Mouse (Mus musculus) spleen, adult 2 months (tissue): Measurements from ENCODE around the gene Actl6b. TPM values are rescaled to one million over a fixed set of nuclear protein-coding genes. Genes with fewer than 3 reads are reported as not detected.

Experiments used
- DNase-seq, 2 experiments: peaks; one replicate each; pipeline versions ENCODE4 v3.0.0 to v3.0.0-alpha.2; 2012 to 2021; ENCODE audit warnings: low spot score in 2 of 2, low read depth in 1 of 2
- H3K27ac ChIP-seq: fragments of 200-500 bp; 2 replicates; pipeline ENCODE4 v1.5.1; 2012; ENCODE audit warnings: low read length, inconsistent platforms; ENCODE audit not compliant: insufficient read depth
- H3K27me3 ChIP-seq: fragments of 200-500 bp; 2 replicates; pipeline ENCODE4 v1.6.1; 2012; ENCODE audit warnings: mild to moderate bottlenecking, moderate library complexity, low read length, inconsistent platforms; ENCODE audit not compliant: control insufficient read depth, insufficient read depth
- H3K36me3 ChIP-seq: fragments of 200-500 bp; 2 replicates; pipeline ENCODE4 v1.6.1; 2012; ENCODE audit warnings: mild to moderate bottlenecking, low read length, inconsistent platforms; ENCODE audit not compliant: control insufficient read depth, insufficient read depth
- H3K4me1 ChIP-seq: fragments of 200-500 bp; 2 replicates; pipeline ENCODE4 v1.6.1; 2011; ENCODE audit warnings: inconsistent platforms; ENCODE audit not compliant: control insufficient read depth, insufficient read depth, insufficient read length
- H3K4me3 ChIP-seq: fragments of 200-500 bp; 2 replicates; pipeline ENCODE4 v1.5.1; 2011; ENCODE audit warnings: mild to moderate bottlenecking, inconsistent platforms; ENCODE audit not compliant: insufficient read depth, insufficient read length; ENCODE audit errors: extremely low read depth
- CTCF ChIP-seq: fragments of 200-500 bp; IDR thresholded peaks from 2 replicates; pipeline ENCODE4 v1.5.1; 2011; ENCODE audit warnings: mild to moderate bottlenecking, inconsistent platforms; ENCODE audit not compliant: insufficient read depth, insufficient read length, insufficient replicate concordance; ENCODE audit errors: extremely low read depth
- POLR2A ChIP-seq: fragments of 200-500 bp; IDR thresholded peaks from 2 replicates; pipeline ENCODE4 v1.6.1; 2011; ENCODE audit warnings: low read depth, low read length, inconsistent platforms
- WGBS: fragments of 180-500 bp; shearing (Covaris S2); methylation state at CpG from one replicate; pipeline ENCODE4 v1.1.7; 2018; 5-methylcytosine and 5-hydroxymethylcytosine counted together
- polyA plus RNA-seq: library from polyadenylated mRNA; depleted of rRNA; stranded (reverse); fragments of >200 nt; gene quantifications from 2 replicates; pipeline ENCODE4 v1.2.3, GENCODE M21; 2012

Gene Actl6b
- polyA plus RNA-seq, 1 experiment = not detected

GRCm38 (mm10) chr5:137544926-137545325 is 8.4 kb upstream of the Actl6b start:
- no peak for DNase-seq
- WGBS = 79% methylated on average over 6 of the region's 6 CpGs
- Histone ChIP-seq H3K27me3 (no peaks in the 10 kb centered on the region), H3K4me3 (no peak overlapping the region), H3K27ac (no peak overlapping the region), H3K4me1 (no peaks in the 10 kb centered on the region), H3K36me3 (no peaks in the 10 kb centered on the region)
- TF ChIP-seq POLR2A (no peak), CTCF (no peak)

- Histone ChIP-seq H3K36me3 (no peaks in the 10 kb centered on the region), H3K4me3 (no peak overlapping the region), H3K4me1 (no peaks in the 10 kb centered on the region), H3K27me3 (no peaks in the 10 kb centered on the region), H3K27ac (no peak overlapping the region)
- 82% methylated on average over 4 of the region's 4 CpGs for WGBS
- no peak for DNase-seq
- TF ChIP-seq CTCF = no peak
- no peak for TF ChIP-seq POLR2A
Observed at GRCm38 (mm10) chr5:137545596-137545995, 7.7 kb upstream of the Actl6b start.

- TF ChIP-seq CTCF = no peak
- 85% methylated on average over 2 of the region's 2 CpGs for WGBS
Observed at GRCm38 (mm10) chr5:137549840-137550239, 3.5 kb upstream of the Actl6b start.

GRCm38 (mm10) chr5:137551119-137551518 is 2.2 kb upstream of the Actl6b start:
- no peaks in the 10 kb centered on the region for H3K36me3 ChIP-seq
- no peak for DNase-seq
- WGBS = 83% methylated on average over 5 of the region's 5 CpGs

More at GRCm38 (mm10) chr5:137549840-137550239, 3.5 kb upstream of the Actl6b start:
- Histone ChIP-seq H3K27me3 (peaks cover 9% of the 10 kb centered on the region), H3K36me3 (no peaks in the 10 kb centered on the region), H3K27ac (no peak overlapping the region), H3K4me3 (no peak overlapping the region), H3K4me1 (no peaks in the 10 kb centered on the region)
- no peak for DNase-seq

GRCm38 (mm10) chr5:137553000-137553399 is 317 bp upstream of the Actl6b start:
- Histone ChIP-seq H3K27ac (no peak overlapping the region), H3K4me3 (no peak overlapping the region), H3K27me3 (peaks cover 9% of the 10 kb centered on the region), H3K4me1 (no peaks in the 10 kb centered on the region), H3K36me3 (no peaks in the 10 kb centered on the region)
- no peak for DNase-seq
- TF ChIP-seq CTCF (no peak), POLR2A (no peak)
- WGBS = 31% methylated on average over 6 of the region's 6 CpGs

More at GRCm38 (mm10) chr5:137551119-137551518, 2.2 kb upstream of the Actl6b start:
- Histone ChIP-seq H3K27me3 (peaks cover 9% of the 10 kb centered on the region), H3K27ac (no peak overlapping the region), H3K4me1 (no peaks in the 10 kb centered on the region), H3K4me3 (no peak overlapping the region)
- TF ChIP-seq POLR2A = no peak
- no peak for TF ChIP-seq CTCF

GRCm38 (mm10) chr5:137553898-137554297 is 581 bp downstream of the Actl6b start:
- H3K4me3 ChIP-seq = no peak overlapping the region
- no peak overlapping the region for H3K27ac ChIP-seq
- peaks cover 9% of the 10 kb centered on the region for H3K27me3 ChIP-seq
- whole genome bisulfite sequencing = 47% methylated on average over 11 of the region's 11 CpGs
- no peaks in the 10 kb centered on the region for H3K4me1 ChIP-seq
- no peak for TF ChIP-seq CTCF
- no peak for TF ChIP-seq POLR2A
- DNase-seq = no peak
- H3K36me3 ChIP-seq = no peaks in the 10 kb centered on the region

GRCm38 (mm10) chr5:137561556-137561955 is 8.2 kb downstream of the Actl6b start:
- no peaks in the 10 kb centered on the region for H3K36me3 ChIP-seq
- H3K4me3 ChIP-seq = no peak overlapping the region
- no peaks in the 10 kb centered on the region for H3K4me1 ChIP-seq
- no peak overlapping the region for H3K27ac ChIP-seq
- TF ChIP-seq CTCF (no peak), POLR2A (no peak)
- 73% methylated on average over 6 of the region's 6 CpGs for WGBS
- no peaks in the 10 kb centered on the region for H3K27me3 ChIP-seq
- DNase-seq = no peak
